Mouse (Mus musculus) thymus, adult 2 months (tissue): ENCODE data around the gene Tspan5.

Experiments
- CTCF ChIP-seq: fragments of 200-500 bp; IDR thresholded peaks from 2 replicates; pipeline ENCODE4 v1.5.1; 2012; ENCODE audit warnings: mild to moderate bottlenecking, control low read depth, low read length, moderate library complexity, borderline replicate concordance; ENCODE audit not compliant: control insufficient read depth, poor library complexity, insufficient read depth; ENCODE audit errors: extremely low read depth
- POLR2A ChIP-seq: fragments of 200-500 bp; IDR thresholded peaks from 2 replicates; pipeline ENCODE4 v1.6.1; 2012; ENCODE audit warnings: mild to moderate bottlenecking, low read length, control low read depth, moderate library complexity; ENCODE audit not compliant: control insufficient read depth, poor library complexity, insufficient read depth; ENCODE audit errors: extremely low read depth

GRCm38 (mm10) chr3:138905678-138906077, 163.7 kb downstream of the Tspan5 start:
- TF ChIP-seq CTCF (no peak), POLR2A (no peak)
